Mouse (Mus musculus): ENCODE data around the gene Amn. TPM values are rescaled to one million over a fixed set of nuclear protein-coding genes. Genes with fewer than 3 reads are reported as not detected.

Amn gene
- polyA plus RNA-seq, 1 experiment from 2014 or later, result 1.4 TPM

- H3K4me3 ChIP-seq (replicated peaks), result no peak overlapping the region
- H3K4me2 ChIP-seq, result no peak overlapping the region
- no peak overlapping the region for H3K9ac ChIP-seq
- H3K27ac ChIP-seq, result no peak overlapping the region
- DNase-seq, result no peak
- ATAC-seq (ENCODE audit: low read depth), result no peak
- peaks cover 82% of the 10 kb centered on the region for H3K36me3 ChIP-seq
- H3K4me1 ChIP-seq (replicated peaks), result no peaks in the 10 kb centered on the region
- no peaks in the 10 kb centered on the region for H3K9me3 ChIP-seq (replicated peaks)
- 79% methylated on average over 27 of the region's 27 CpGs for WGBS (ENCODE audit: insufficient replicate concordance)
- H3K27me3 ChIP-seq, result no peaks in the 10 kb centered on the region
Observed at GRCm38 (mm10) chr12:111301322-111302017, 30.6 kb downstream of the Amn start.

- WGBS (ENCODE audit: insufficient replicate concordance), result 72% methylated on average over 14 of the region's 14 CpGs
- DNase-seq (no peak), ATAC-seq (ENCODE audit: low read depth) (no peak)
- peaks cover 81% of the 10 kb centered on the region for H3K36me3 ChIP-seq
- H3K4me3 ChIP-seq (replicated peaks), result no peak overlapping the region
- H3K4me1 ChIP-seq (replicated peaks), result no peaks in the 10 kb centered on the region
- no peak overlapping the region for H3K9ac ChIP-seq
- no peak overlapping the region for H3K4me2 ChIP-seq
- no peaks in the 10 kb centered on the region for H3K27me3 ChIP-seq
- no peaks in the 10 kb centered on the region for H3K9me3 ChIP-seq (replicated peaks)
- no peak overlapping the region for H3K27ac ChIP-seq
Observed at GRCm38 (mm10) chr12:111302018-111302345, 31.1 kb downstream of the Amn start.

GRCm38 (mm10) chr12:111303702-111304337 lies 32.9 kb downstream of the Amn start:
- DNase-seq (no peak), ATAC-seq (ENCODE audit: low read depth) (no peak)
- Histone ChIP-seq H3K27me3 (no peaks in the 10 kb centered on the region), H3K4me2 (no peak overlapping the region), H3K27ac (no peak overlapping the region), H3K36me3 (peaks cover 83% of the 10 kb centered on the region), H3K4me3 (replicated peaks) (no peak overlapping the region), H3K4me1 (replicated peaks) (no peaks in the 10 kb centered on the region), H3K9me3 (replicated peaks) (no peaks in the 10 kb centered on the region), H3K9ac (no peak overlapping the region)
- whole genome bisulfite sequencing (ENCODE audit: insufficient replicate concordance), result 81% methylated on average over 8 of the region's 8 CpGs

GRCm38 (mm10) chr12:111306821-111307220 lies 35.9 kb downstream of the Amn start:
- H3K4me2 ChIP-seq, result no peak overlapping the region

DNA sequence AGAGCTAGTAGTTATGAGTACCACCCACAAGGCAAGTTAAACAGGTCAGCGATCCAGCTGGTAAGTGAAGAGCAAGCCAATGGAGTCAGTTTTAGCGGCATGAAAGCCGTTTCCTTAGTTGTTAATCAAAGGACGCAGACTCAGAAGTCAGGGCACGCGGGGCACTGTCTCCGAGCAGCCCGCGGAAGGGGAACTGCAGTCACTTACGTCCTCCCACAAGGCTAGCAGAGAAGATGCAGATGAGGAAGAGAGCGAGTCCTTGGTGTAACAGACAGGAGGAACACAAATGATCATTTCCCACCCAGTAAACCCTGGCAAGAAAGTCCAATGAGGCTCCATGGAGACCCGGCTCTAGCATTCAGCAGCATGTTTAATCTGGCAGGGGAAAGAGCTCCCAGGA lies 38.4 kb downstream of the Amn start:
- H3K9me3 ChIP-seq (replicated peaks), result no peaks in the 10 kb centered on the region
- DNase-seq (no peak), ATAC-seq (ENCODE audit: low read depth) (no peak)
- no peaks in the 10 kb centered on the region for H3K27me3 ChIP-seq
- no peak overlapping the region for H3K4me2 ChIP-seq
- WGBS (ENCODE audit: insufficient replicate concordance), result 63% methylated on average over 12 of the region's 12 CpGs
- H3K9ac ChIP-seq, result no peak overlapping the region
- no peak overlapping the region for H3K27ac ChIP-seq
- peaks cover 67% of the 10 kb centered on the region for H3K36me3 ChIP-seq
- H3K4me1 ChIP-seq (replicated peaks), result peaks cover 26% of the 10 kb centered on the region
- no peak overlapping the region for H3K4me3 ChIP-seq (replicated peaks)

More at GRCm38 (mm10) chr12:111306821-111307220, 35.9 kb downstream of the Amn start:
- ATAC-seq (ENCODE audit: low read depth) (no peak), DNase-seq (no peak)
- Histone ChIP-seq H3K27ac (no peak overlapping the region), H3K27me3 (no peaks in the 10 kb centered on the region), H3K4me1 (replicated peaks) (peaks cover 22% of the 10 kb centered on the region), H3K36me3 (peaks cover 76% of the 10 kb centered on the region), H3K9me3 (replicated peaks) (no peaks in the 10 kb centered on the region), H3K4me3 (replicated peaks) (no peak overlapping the region), H3K9ac (no peak overlapping the region)
- 71% methylated on average over 8 of the region's 8 CpGs for WGBS (ENCODE audit: insufficient replicate concordance)

DNA sequence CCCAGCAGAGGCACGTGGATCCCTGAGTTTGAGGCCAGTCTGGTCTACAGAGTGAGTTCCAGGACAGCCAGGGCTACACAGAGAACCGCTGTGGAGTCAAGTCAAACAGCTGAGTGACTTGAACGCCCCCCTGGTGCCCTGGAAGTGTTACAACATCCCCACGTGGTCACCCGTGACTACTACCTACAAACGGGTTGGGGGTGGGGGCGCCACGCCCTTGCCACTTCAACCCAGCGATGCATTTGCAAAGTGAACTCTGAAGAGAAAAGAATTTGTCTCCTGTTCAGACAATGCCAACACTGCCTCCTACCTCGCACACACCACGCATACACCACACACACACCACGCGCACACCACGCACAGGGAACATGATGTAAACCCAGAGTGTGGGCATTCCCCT lies 39.0 kb downstream of the Amn start:
- H3K9me3 ChIP-seq (replicated peaks), result no peaks in the 10 kb centered on the region
- ATAC-seq (ENCODE audit: low read depth), result no peak
- H3K4me2 ChIP-seq, result no peak overlapping the region
- H3K9ac ChIP-seq, result no peak overlapping the region
- H3K36me3 ChIP-seq, result peaks cover 65% of the 10 kb centered on the region
- H3K4me3 ChIP-seq (replicated peaks), result no peak overlapping the region
- H3K27ac ChIP-seq, result no peak overlapping the region
- no peak for DNase-seq
- WGBS (ENCODE audit: insufficient replicate concordance), result 70% methylated on average over 14 of the region's 14 CpGs
- H3K4me1 ChIP-seq (replicated peaks), result peaks cover 26% of the 10 kb centered on the region
- H3K27me3 ChIP-seq, result no peaks in the 10 kb centered on the region

DNA sequence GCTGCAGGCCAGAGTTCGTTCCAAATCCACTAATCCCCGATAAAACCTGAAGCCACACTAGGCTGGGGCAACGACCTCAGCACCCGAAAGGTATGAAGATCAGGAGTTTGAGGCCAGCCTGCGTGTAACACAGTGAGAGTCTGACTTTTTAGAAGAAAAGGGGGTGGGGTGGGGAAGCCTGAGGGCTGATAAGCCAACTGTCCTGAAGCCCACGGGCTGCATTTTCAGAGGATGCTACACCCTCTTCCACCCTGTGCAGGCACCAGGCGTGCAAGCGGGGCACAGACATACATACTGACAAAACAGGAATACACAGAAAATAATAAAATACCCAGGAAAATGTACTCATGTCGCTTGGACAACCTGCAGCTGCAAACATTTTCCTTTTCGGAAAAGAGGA lies 40.9 kb downstream of the Amn start:
- no peak overlapping the region for H3K4me2 ChIP-seq
- H3K36me3 ChIP-seq, result peaks cover 67% of the 10 kb centered on the region
- DNase-seq (no peak), ATAC-seq (ENCODE audit: low read depth) (peak; percentile 67)
- no peak overlapping the region for H3K9ac ChIP-seq
- peaks cover 26% of the 10 kb centered on the region for H3K4me1 ChIP-seq (replicated peaks)
- no peak overlapping the region for H3K27ac ChIP-seq
- H3K9me3 ChIP-seq (replicated peaks), result no peaks in the 10 kb centered on the region
- WGBS (ENCODE audit: insufficient replicate concordance), result 49% methylated on average over 10 of the region's 10 CpGs
- no peak overlapping the region for H3K4me3 ChIP-seq (replicated peaks)
- H3K27me3 ChIP-seq, result no peaks in the 10 kb centered on the region

DNA sequence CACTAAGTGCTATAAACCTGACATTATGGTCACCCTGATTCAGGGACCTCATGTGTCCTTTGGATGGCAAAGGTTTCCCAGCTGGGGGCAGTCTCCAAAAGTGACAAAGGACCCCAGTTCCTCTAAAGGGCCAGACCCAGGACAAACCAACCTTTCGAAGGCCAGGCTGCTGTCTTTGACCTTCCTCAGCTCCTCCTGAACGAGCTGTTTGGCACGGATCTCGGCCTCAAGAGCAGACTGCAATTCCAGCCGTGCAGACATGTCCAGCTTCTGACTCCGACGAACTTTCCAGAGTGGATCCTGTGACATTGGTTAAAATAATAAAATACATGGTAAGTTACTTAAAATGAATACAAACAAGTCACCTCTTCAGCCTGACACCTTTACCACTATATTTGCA lies 43.4 kb downstream of the Amn start:
- Histone ChIP-seq H3K27me3 (no peaks in the 10 kb centered on the region), H3K4me2 (no peak overlapping the region), H3K4me3 (replicated peaks) (no peak overlapping the region), H3K9me3 (replicated peaks) (no peaks in the 10 kb centered on the region), H3K27ac (no peak overlapping the region), H3K4me1 (replicated peaks) (peaks cover 26% of the 10 kb centered on the region), H3K9ac (no peak overlapping the region), H3K36me3 (peaks cover 72% of the 10 kb centered on the region)
- DNase-seq (no peak), ATAC-seq (ENCODE audit: low read depth) (no peak)
- 82% methylated on average over 7 of the region's 7 CpGs for WGBS (ENCODE audit: insufficient replicate concordance)

GRCm38 (mm10) chr12:111317694-111318093 lies 46.8 kb downstream of the Amn start:
- H3K4me1 ChIP-seq (replicated peaks), result no peaks in the 10 kb centered on the region
- no peak for ATAC-seq (ENCODE audit: low read depth)
- no peak overlapping the region for H3K9ac ChIP-seq
- no peaks in the 10 kb centered on the region for H3K27me3 ChIP-seq
- peaks cover 90% of the 10 kb centered on the region for H3K36me3 ChIP-seq
- H3K4me3 ChIP-seq (replicated peaks), result no peak overlapping the region
- no peak overlapping the region for H3K4me2 ChIP-seq
- no peak overlapping the region for H3K27ac ChIP-seq
- no peaks in the 10 kb centered on the region for H3K9me3 ChIP-seq (replicated peaks)
- WGBS (ENCODE audit: insufficient replicate concordance), result 90% methylated on average over 9 of the region's 9 CpGs
- no peak for DNase-seq

DNA sequence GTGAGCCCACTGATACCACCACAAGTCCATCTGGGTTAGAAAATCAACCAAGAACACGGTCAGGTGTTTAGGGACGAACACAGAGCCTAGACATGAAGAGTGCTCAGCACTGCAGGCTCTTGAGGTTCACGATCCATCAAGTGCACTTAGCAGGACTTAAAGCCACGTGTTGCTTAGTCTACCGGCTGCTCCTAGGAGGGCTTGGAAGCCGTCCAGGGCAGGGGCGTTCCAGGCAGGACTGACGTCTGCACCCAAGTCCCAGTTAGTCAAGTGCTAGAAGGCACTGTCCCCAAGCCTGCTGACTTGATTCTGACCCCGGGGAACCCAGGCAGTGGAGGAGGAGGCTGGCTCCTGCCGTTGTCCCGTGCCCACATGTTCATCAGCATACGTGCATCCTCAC lies 49.7 kb downstream of the Amn start:
- 79% methylated on average over 12 of the region's 12 CpGs for WGBS (ENCODE audit: insufficient replicate concordance)
- peaks cover 93% of the 10 kb centered on the region for H3K36me3 ChIP-seq

GRCm38 (mm10) chr12:111321832-111322231 lies 50.9 kb downstream of the Amn start:
- Histone ChIP-seq H3K36me3 (peaks cover 87% of the 10 kb centered on the region), H3K9ac (no peak overlapping the region), H3K4me1 (replicated peaks) (no peaks in the 10 kb centered on the region), H3K4me2 (no peak overlapping the region), H3K27ac (no peak overlapping the region), H3K9me3 (replicated peaks) (no peaks in the 10 kb centered on the region), H3K4me3 (replicated peaks) (no peak overlapping the region), H3K27me3 (no peaks in the 10 kb centered on the region)
- DNase-seq, result no peak
- WGBS (ENCODE audit: insufficient replicate concordance), result 84% methylated on average over 13 of the region's 13 CpGs
- ATAC-seq (ENCODE audit: low read depth), result no peak

More for the DNA sequence above, 49.7 kb downstream of the Amn start:
- Histone ChIP-seq H3K9ac (no peak overlapping the region), H3K4me1 (replicated peaks) (no peaks in the 10 kb centered on the region), H3K4me2 (no peak overlapping the region), H3K9me3 (replicated peaks) (no peaks in the 10 kb centered on the region), H3K4me3 (replicated peaks) (no peak overlapping the region), H3K27ac (no peak overlapping the region), H3K27me3 (no peaks in the 10 kb centered on the region)
- DNase-seq, result no peak
- no peak for ATAC-seq (ENCODE audit: low read depth)

DNA sequence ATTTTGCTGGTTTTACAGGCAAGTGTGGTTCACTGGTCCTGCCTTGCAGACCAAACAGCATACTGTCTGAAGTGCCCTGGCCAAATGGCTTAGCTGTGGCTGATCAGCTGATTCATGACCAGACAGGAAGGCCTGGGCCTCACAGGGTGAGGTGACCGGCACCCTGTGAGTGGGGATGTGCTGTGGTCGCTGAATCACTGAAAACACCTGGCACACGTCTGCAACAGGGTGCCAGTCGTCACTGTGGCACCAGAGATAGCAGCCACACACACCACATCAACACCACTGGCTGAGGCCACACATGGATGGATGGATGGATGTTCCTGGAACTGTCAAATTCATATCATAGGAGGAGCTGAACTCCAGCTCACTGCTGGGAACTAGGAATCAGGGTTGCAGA lies 52.5 kb downstream of the Amn start:
- no peak overlapping the region for H3K27ac ChIP-seq
- no peak for ATAC-seq (ENCODE audit: low read depth)
- H3K9me3 ChIP-seq (replicated peaks), result no peaks in the 10 kb centered on the region
- DNase-seq, result no peak
- 42% methylated on average over 4 of the region's 4 CpGs for WGBS (ENCODE audit: insufficient replicate concordance)
- H3K36me3 ChIP-seq, result peaks cover 81% of the 10 kb centered on the region
- no peak overlapping the region for H3K4me3 ChIP-seq (replicated peaks)
- H3K4me1 ChIP-seq (replicated peaks), result 0 out of 2 replicates have a peak, but pooled peaks cover 3% of the 10 kb centered on the region
- H3K4me2 ChIP-seq, result no peak overlapping the region
- H3K27me3 ChIP-seq, result no peaks in the 10 kb centered on the region
- no peak overlapping the region for H3K9ac ChIP-seq
